Mouse (Mus musculus) cerebellum, postnatal 14 days (tissue): Measurements from ENCODE around the gene Pi16.
A peak's percentile ranks its signal among the peaks of the same experiment; 100 is the strongest.

ENCODE experiments used
- DNase-seq, 2 experiments: peaks; one replicate each; pipeline ENCODE4 v3.0.0; 2021; ENCODE audit warnings: mixed read lengths in 2 of 2

Pi16 gene

GRCm38 (mm10) chr17:29304376-29305057 is 13.0 kb upstream of the Pi16 start:
- DNase-seq, result no peak

GRCm38 (mm10) chr17:29305058-29305806 is 12.2 kb upstream of the Pi16 start:
- DNase-seq, result peak; percentile 53 to 57

GRCm38 (mm10) chr17:29305871-29306270 is 11.6 kb upstream of the Pi16 start:
- DNase-seq, result peak in 1 of 2 experiments; percentile 45

GRCm38 (mm10) chr17:29310056-29310623 is 7.3 kb upstream of the Pi16 start:
- no peak for DNase-seq

- no peak for DNase-seq
These were observed 5.9 kb upstream of the Pi16 start for GRCm38 (mm10) chr17:29311602-29312001.

GRCm38 (mm10) chr17:29312082-29312481 is 5.4 kb upstream of the Pi16 start:
- no peak for DNase-seq

- DNase-seq, result peak in 1 of 2 experiments; percentile 23
These were observed 4.2 kb upstream of the Pi16 start for GRCm38 (mm10) chr17:29313300-29313699.

- no peak for DNase-seq
These were observed 1.6 kb upstream of the Pi16 start for GRCm38 (mm10) chr17:29315672-29316465.

- no peak for DNase-seq
These were observed 589 bp upstream of the Pi16 start for GRCm38 (mm10) chr17:29316891-29317290.

- no peak for DNase-seq
These were observed 1.3 kb downstream of the Pi16 start for GRCm38 (mm10) chr17:29318731-29319250.

GRCm38 (mm10) chr17:29319476-29319875 is 2.0 kb downstream of the Pi16 start:
- DNase-seq, result no peak

- DNase-seq, result no peak
These were observed 2.6 kb downstream of the Pi16 start for GRCm38 (mm10) chr17:29319881-29320639.

GRCm38 (mm10) chr17:29321765-29322602 is 4.5 kb downstream of the Pi16 start:
- no peak for DNase-seq

GRCm38 (mm10) chr17:29322603-29322962 is 5.1 kb downstream of the Pi16 start:
- no peak for DNase-seq

- no peak for DNase-seq
These were observed 6.1 kb downstream of the Pi16 start for GRCm38 (mm10) chr17:29323625-29324024.

- no peak for DNase-seq
These were observed 8.4 kb downstream of the Pi16 start for GRCm38 (mm10) chr17:29325831-29326230.

GRCm38 (mm10) chr17:29326531-29327529 is 9.3 kb downstream of the Pi16 start:
- DNase-seq, result peak in 1 of 2 experiments; percentile 31

- DNase-seq, result peak in 1 of 2 experiments; percentile 16
These were observed 10.2 kb downstream of the Pi16 start for GRCm38 (mm10) chr17:29327691-29328090.

GRCm38 (mm10) chr17:29330221-29330620 is 12.7 kb downstream of the Pi16 start:
- peak in 1 of 2 experiments; percentile 20 for DNase-seq
